In genomic region chr1:161775151-161775550, GRCm38 (mm10) we compare ENCODE assay signal across 21 mouse cellular contexts. TPM values are rescaled to one million over a fixed set of nuclear protein-coding genes. Genes with fewer than 3 reads are reported as not detected.
"Had no signal": no experiment of that assay in that cellular context is flagged by ENCODE, and none has a peak within 500 bp of the region (broad histone marks: within the 10 kb centered on the region; RNA-seq: fewer than 3 reads in every experiment).

No protein-coding gene starts in this region.

- H3K9ac ChIP-seq: limb, embryonic 15.5 days; liver, embryonic 12.5 days; lung, embryonic 14.5 days; midbrain, embryonic 12.5 days; neural tube, embryonic 15.5 days had no signal

- DNase-seq: kidney, adult 8-10 months; kidney, postnatal 36 days; layer of hippocampus, adult 9-11 months; layer of hippocampus, postnatal 36 days; lung, embryonic 14.5 days; lung, postnatal 10 days; spleen, adult 18-20 months; thymus, adult 18-20 months; thymus, postnatal 25 days had no signal

- H3K4me3 ChIP-seq: limb, embryonic 15.5 days; liver, embryonic 12.5 days; midbrain, embryonic 12.5 days; neural tube, embryonic 15.5 days had no signal

- ATAC-seq: liver, embryonic 12.5 days; midbrain, embryonic 16.5 days had no signal

- H3K27me3 ChIP-seq: limb, embryonic 15.5 days; liver, embryonic 12.5 days; midbrain, embryonic 12.5 days; neural tube, embryonic 15.5 days had no signal

- H3K27ac ChIP-seq: kidney, postnatal 0 days; limb, embryonic 15.5 days; liver, embryonic 12.5 days; macrophage; midbrain, embryonic 12.5 days; neural tube, embryonic 15.5 days had no signal

- H3K4me1 ChIP-seq: limb, embryonic 15.5 days; midbrain, embryonic 12.5 days; neural tube, embryonic 15.5 days had no signal

- H3K9me3 ChIP-seq: limb, embryonic 15.5 days; liver, embryonic 12.5 days; midbrain, embryonic 12.5 days; neural tube, embryonic 15.5 days had no signal

- H3K4me2 ChIP-seq: limb, embryonic 15.5 days; liver, embryonic 12.5 days; lung, embryonic 14.5 days; midbrain, embryonic 12.5 days; neural tube, embryonic 15.5 days had no signal

- H3K36me3 ChIP-seq: limb, embryonic 15.5 days; liver, embryonic 12.5 days; midbrain, embryonic 12.5 days; neural tube, embryonic 15.5 days had no signal

RNA-seq across cellular contexts. Expression of gene Fasl, which starts 13.1 kb away (rescaled TPM):
- total RNA-seq: layer of hippocampus, adult 18-20 months; left cerebral cortex, postnatal 25 days had no signal
- polyA plus RNA-seq: kidney, postnatal 0 days; limb, embryonic 11.5 days; limb, embryonic 15.5 days; liver, embryonic 12.5 days; lung, embryonic 14.5 days; macrophage; midbrain, embryonic 12.5 days; neural tube, embryonic 11.5 days; stomach, embryonic 14.5 days had no signal
